Mouse (Mus musculus) heart, postnatal 0 days (tissue): ENCODE measurements around the gene Rprd2.

Experiments used
- CTCF ChIP-seq: IDR thresholded peaks from 2 replicates; pipeline ENCODE4 v1.5.1; 2016; ENCODE audit warnings: antibody characterized with exemption, control low read depth, low read depth
- EP300 ChIP-seq: IDR thresholded peaks from 2 replicates; pipeline ENCODE4 v1.6.1; 2016; ENCODE audit warnings: antibody characterized with exemption, low read depth

GRCm38 (mm10) chr3:95865050-95865449, 46.4 kb upstream of the Rprd2 start:
- TF ChIP-seq CTCF (no peak), EP300 (no peak)
